Mouse (Mus musculus) regulatory T cell (primary cell): ENCODE results near the gene Ola1.

ENCODE experiments used
- in situ Hi-C: fragments of 300-600 bp; cut with MboI, MseI; formaldehyde crosslinking; loops from one replicate; pipeline ENCODE4 v1.15.1; 2025; ENCODE audit warnings: high pct_unique_total_duplicates

Gene Ola1

GRCm38 (mm10) chr2:73218913-73219312, at the start of gene Ola1:
TSS of gene Ola1 (minus strand) at chr2:73218924.
- in situ Hi-C loops, result no loop called here

- in situ Hi-C loops, result no loop called here
Measured at GRCm38 (mm10) chr2:73268281-73268680, 49.6 kb upstream of the Ola1 start.

DNA sequence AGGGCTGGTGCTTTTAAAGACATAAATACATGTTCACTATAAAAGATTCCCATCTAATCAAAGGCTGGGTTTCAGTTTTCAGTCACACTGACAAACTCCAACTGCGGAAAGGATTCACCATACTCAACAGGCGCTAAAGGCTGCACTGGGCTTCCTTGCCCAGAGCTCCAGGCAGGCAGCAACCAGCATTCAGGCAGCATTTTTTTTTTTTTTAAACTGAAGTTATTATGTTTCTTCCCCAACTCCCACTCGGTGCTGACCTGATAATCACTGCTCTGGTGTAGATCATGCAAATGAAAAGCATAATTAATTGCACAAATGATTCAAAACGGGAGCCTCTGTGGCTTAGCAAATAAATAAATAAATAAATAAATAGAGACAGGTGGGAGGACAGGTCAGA, 49.1 kb upstream of the Ola1 start:
- in situ Hi-C loops, result no loop called here

GRCm38 (mm10) chr2:73267231-73267630, 48.5 kb upstream of the Ola1 start:
- in situ Hi-C loops, result no loop called here

DNA sequence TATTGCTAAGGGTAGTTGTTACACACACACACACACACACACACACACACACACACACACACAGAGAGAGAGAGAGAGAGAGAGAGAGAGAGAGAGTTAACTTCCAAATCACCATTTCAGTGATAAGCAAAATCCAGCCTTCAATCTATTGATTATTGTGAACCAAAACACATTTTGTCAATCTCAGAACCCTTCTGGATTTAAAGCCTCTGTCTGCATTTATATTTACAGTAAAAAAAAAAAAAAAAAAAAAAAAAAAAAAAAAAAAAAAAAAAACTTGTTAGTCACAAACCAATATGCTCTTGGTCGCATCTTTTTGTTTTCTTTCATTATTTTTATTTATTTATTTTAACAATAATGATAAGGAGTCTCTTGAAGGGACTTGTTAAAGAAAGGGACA, 47.9 kb upstream of the Ola1 start:
- in situ Hi-C loops, result no loop called here

GRCm38 (mm10) chr2:73266011-73266410, 47.3 kb upstream of the Ola1 start:
- in situ Hi-C loops, result no loop called here

GRCm38 (mm10) chr2:73264611-73265195, 46.0 kb upstream of the Ola1 start:
- in situ Hi-C loops, result no loop called here

DNA sequence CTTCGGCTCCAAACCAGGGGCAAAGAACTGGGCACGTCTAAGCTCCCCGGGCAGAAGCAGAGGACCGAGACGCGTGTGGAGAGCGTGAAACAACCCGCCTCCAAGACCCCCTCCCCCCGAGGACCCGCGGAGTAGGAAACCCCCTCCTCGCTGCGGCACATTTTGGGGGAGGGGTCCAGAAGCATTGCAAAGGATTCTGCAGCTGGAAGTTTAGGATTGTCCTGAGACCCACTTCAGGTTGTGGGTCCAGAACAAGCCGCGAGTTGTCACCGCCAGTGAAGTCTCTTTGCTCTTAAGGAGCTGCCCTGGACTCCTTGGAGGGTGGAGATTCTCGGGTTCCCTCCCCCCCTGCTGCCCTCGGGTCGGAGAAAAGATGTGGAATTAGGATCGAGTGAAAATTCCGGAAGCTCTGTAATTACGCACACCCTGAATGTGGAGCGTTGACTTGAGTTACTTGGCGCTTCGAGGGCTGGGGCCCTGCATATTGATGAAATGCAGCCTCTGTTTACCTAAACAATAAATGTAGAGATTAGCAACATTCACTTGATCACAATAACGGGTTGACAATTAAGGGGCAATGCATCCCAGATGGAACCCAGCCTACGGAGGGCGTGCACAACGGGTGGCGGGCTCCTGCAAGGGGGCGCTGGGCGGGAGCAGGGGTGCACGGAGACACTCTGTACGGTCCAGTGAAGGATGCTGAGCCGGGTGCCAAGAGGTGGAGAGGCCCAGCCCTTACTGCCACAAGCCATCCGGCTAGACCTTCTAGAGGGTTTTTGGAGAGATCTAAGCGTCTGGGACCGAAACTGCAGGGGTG, 45.3 kb upstream of the Ola1 start:
- in situ Hi-C loops, result no loop called here

DNA sequence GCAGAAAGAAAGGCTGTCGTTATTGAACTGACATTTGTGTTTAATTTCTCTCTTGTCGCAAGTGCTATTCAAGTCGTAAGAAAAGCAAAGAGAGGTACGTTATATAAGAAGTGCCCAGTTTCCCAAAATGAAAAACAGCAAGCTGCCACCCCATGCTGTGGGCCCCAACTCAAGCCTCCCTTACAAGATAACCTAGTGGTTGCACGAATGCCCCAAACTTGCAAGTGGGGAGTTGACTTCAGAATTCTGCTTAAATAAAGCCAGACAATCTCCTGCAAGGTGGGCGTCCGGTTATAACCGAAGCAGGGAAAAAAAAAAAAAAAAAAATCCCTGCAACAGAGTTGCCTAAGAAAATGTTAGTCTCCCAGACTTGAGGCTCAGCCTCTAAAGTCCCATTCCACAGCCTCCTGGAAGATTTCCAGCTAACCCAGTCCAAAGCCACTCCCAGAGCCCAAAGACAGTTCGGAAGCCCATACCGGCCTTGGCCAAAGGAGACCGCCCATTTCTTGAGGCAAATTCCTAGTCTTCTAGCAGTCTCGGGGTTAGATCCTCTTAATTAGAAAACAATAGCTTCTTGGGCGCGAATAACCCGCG, 44.5 kb upstream of the Ola1 start:
- in situ Hi-C loops, result no loop called here

- in situ Hi-C loops, result no loop called here
Measured at GRCm38 (mm10) chr2:73248701-73249100, 30.0 kb upstream of the Ola1 start.

DNA sequence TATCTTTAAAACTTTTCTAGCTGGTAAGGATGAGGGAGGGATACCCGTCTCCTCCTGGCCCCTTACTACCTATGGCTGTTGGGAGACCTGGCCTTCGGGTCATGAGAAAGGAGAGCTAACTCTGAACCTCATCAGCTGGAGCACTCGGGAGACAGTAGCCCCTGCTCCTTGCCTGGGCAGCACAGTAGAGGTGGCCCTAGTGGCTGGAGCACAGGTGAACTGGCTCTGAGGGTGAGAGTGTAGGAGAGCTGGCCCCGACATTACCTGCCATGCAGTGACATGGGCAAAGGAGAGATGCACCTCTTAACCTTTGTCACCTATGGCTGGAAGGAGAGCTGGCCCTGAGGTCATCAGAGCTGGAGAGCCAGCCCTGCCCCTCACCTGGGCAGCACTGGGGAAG, 22.6 kb upstream of the Ola1 start:
- in situ Hi-C loops, result no loop called here

GRCm38 (mm10) chr2:73231081-73231480, 12.4 kb upstream of the Ola1 start:
- in situ Hi-C loops, result no loop called here

DNA sequence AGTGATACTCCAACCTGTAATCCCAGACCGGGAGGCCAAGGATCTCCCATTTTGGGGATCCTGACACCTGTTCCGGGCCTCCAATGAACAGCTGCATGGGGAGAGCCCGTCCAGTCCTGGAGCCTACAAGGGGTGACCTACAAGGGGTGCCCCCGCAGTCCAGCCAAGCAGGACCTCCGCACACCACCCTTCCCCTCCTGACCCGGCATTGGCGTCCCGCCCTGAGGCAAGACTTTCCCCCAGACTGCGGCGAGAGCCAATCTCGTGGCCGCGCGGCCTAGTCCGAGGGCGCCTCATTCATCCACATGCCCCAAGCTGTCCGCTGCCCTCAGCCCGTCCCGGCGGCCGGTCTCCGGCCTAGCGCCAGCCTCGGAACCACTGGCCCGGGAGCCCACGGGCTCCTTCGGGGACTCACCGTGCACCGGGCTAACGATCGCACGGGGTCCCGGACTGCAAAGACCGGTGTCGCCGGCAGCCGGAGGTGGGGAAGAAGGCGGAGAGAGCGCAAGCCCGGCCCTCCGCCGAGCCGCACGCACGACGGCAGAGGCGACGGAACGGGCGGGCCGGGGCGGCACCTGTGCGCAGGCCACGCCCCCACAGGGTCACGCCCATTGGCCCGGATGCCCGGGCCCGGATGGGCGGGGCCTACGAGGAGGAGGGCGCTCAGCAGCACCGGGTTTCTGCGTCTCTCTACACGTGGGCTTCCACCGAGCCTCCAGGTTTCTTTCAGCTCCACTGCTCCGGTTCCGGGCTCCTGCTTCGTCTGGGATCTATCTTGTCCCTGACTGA, 4.7 kb downstream of the Ola1 start:
- in situ Hi-C loops, result no loop called here

DNA sequence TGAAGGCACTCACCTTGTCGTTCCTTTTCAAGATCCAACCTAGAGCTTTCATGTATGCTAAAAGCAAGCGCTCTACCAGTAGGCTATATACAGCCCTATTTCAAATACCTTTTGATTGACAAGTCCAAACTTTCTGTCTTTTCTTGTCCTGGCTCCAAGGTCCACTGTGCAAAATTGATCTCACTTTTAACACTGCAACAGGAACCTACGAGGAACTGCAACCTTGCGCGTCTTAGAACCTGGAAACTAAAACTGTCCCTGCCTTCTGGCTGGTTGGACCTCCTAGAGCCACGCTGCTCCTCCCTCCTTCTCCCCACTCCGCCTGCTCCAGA, 5.2 kb downstream of the Ola1 start:
- in situ Hi-C loops, result no loop called here

- in situ Hi-C loops, result no loop called here
Measured at GRCm38 (mm10) chr2:73204328-73204727, 14.4 kb downstream of the Ola1 start.

- in situ Hi-C loops, result no loop called here
Measured at GRCm38 (mm10) chr2:73188488-73188887, 30.2 kb downstream of the Ola1 start.

DNA sequence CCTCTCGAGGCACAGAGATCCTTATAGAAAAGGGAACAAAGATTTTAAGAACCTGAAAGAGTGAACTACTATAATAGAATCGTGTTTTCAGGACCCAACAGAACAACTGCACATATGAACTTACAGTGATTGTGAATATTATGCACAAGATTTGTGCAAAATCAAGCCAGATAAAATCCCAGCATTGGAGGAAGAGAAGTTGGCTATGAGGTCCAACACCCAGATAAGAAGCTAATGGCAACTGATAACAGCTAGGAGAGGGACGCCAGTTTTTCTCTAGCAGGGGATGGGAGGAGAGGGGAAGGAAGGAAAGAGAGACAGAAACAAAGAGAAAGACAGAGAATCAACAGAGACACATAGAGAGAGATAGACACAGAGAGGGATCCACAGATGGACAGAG, 33.5 kb downstream of the Ola1 start:
- in situ Hi-C loops, result no loop called here

- in situ Hi-C loops, result loop anchor here (5.0 to 10.0 kb wide), 2 partner anchors 113 to 255 kb away; no protein-coding TSS in a partner anchor
Measured at GRCm38 (mm10) chr2:73169496-73169895, 49.2 kb downstream of the Ola1 start.

GRCm38 (mm10) chr2:73167126-73167525, 51.6 kb downstream of the Ola1 start:
- in situ Hi-C loops, result loop anchor here (5.0 to 10.0 kb wide), 2 partner anchors 115 to 258 kb away; no protein-coding TSS in a partner anchor

DNA sequence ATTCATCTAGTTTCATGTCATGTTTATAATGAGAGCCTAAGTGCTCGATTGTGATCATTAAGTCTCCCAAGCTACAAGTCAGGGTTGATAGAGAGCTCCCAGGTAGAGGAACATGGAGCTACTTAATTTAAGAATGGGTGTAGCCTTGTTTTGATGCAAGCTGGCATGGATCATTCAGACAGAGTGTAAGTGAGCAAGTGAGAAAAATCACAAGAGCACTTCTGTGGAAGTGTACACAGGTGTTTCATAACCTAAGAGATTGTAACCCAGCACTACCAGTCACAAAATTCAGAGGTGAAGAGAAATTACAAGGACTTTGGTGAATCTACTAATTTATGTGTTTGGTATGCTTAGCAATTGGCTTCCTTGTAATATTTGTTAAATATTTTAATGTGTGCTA, 54.1 kb downstream of the Ola1 start:
- in situ Hi-C loops, result loop anchor here (5.0 to 10.0 kb wide), 2 partner anchors 118 to 260 kb away; no protein-coding TSS in a partner anchor

- in situ Hi-C loops, result loop anchor here (10.0 kb wide), 1 partner anchor 264 kb away; no protein-coding TSS in a partner anchor
Measured at GRCm38 (mm10) chr2:73160772-73161171, 58.0 kb downstream of the Ola1 start.

GRCm38 (mm10) chr2:73157202-73157601, 61.5 kb downstream of the Ola1 start:
- in situ Hi-C loops, result no loop called here
